Mouse (Mus musculus) thymus, adult 2 months (tissue): ENCODE measurements around the gene Gm10220.

Experiments used
- CTCF ChIP-seq: fragments of 200-500 bp; IDR thresholded peaks from 2 replicates; pipeline ENCODE4 v1.5.1; 2012; ENCODE audit warnings: mild to moderate bottlenecking, control low read depth, low read length, moderate library complexity, borderline replicate concordance; ENCODE audit not compliant: control insufficient read depth, poor library complexity, insufficient read depth; ENCODE audit errors: extremely low read depth
- POLR2A ChIP-seq: fragments of 200-500 bp; IDR thresholded peaks from 2 replicates; pipeline ENCODE4 v1.6.1; 2012; ENCODE audit warnings: mild to moderate bottlenecking, low read length, control low read depth, moderate library complexity; ENCODE audit not compliant: control insufficient read depth, poor library complexity, insufficient read depth; ENCODE audit errors: extremely low read depth

DNA sequence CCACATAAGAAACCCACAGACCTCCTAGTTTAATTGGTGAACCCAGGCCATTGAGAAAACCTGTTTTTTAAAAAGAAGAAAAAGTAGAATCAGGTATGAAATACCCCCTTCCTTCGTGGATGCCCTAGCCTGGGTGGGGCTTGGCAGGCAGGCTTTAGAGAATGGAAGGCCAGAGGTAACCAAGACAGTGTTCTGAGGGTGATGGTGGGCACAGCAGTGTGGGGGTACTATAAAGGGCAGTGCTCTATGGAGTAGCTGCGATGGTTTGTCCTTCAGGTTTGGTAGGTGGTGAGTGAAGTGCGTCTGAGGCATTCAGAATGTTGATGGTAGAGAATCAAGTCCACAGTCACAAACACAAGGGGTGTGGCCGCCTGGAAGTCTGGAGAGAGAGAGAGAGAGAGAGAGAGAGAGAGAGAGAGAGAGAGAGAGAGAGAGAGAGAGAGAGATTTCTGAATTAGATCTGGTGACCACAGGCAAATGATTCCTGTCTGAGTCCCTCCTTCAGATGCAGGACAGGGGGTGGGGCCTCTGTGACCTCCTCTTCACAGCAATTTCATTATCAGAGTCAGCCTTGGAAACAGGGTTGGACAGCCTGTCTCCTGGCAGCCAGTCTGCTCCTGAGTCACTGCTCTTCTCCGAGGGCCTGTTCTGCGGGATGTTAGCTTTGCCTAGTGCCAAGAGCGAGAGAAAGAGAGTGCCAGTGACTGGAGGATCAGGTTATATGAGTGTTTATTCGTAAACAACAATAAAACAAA lies 44.0 kb upstream of the Gm10220 start:
- no peak for TF ChIP-seq POLR2A
- no peak for TF ChIP-seq CTCF
